Mouse (Mus musculus) urinary bladder, postnatal 10 days (tissue): Measurements from ENCODE around the gene Gm21119.
"Not testable (repeated sequence)": the region's sequence is repeated elsewhere in the genome, so short reads cannot be mapped to it uniquely, and the experiment has no call there.

ENCODE experiments used
- DNase-seq: peaks from one replicate; pipeline ENCODE4 v3.0.0; 2022; ENCODE audit warnings: low spot score

Gm21119 gene

GRCm38 (mm10) chr8:20614619-20615018 is at the start of gene Gm21119:
Gene Gm21119, plus strand, starts transcription at chr8:20614919.
- not testable (repeated sequence) for DNase-seq

- not testable (repeated sequence) for DNase-seq
Measured at GRCm38 (mm10) chr8:20566753-20567152, 48.0 kb upstream of the Gm21119 start.

- not testable (repeated sequence) for DNase-seq
Measured at GRCm38 (mm10) chr8:20581081-20581480, 33.6 kb upstream of the Gm21119 start.

DNA sequence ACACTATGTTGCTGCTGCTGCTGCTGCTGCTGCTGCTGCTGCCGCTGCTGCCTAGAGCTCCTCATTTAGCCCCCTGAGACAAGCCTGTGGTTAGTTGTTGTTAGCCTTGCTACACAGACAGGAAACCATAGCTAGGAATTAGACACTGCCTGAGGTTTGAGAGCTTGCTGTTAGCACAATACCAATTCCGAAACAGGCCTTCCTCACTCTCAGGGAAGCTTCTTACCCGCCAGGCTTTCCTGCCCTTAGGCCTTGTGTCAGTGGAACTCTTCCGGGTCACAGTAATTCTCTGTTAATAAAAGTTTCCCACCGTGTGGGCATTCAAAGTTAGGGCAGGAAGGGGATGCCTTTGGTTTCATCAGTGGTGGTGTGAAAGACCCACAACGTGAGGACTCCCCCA is 31.9 kb upstream of the Gm21119 start:
- DNase-seq, result not testable (repeated sequence)

DNA sequence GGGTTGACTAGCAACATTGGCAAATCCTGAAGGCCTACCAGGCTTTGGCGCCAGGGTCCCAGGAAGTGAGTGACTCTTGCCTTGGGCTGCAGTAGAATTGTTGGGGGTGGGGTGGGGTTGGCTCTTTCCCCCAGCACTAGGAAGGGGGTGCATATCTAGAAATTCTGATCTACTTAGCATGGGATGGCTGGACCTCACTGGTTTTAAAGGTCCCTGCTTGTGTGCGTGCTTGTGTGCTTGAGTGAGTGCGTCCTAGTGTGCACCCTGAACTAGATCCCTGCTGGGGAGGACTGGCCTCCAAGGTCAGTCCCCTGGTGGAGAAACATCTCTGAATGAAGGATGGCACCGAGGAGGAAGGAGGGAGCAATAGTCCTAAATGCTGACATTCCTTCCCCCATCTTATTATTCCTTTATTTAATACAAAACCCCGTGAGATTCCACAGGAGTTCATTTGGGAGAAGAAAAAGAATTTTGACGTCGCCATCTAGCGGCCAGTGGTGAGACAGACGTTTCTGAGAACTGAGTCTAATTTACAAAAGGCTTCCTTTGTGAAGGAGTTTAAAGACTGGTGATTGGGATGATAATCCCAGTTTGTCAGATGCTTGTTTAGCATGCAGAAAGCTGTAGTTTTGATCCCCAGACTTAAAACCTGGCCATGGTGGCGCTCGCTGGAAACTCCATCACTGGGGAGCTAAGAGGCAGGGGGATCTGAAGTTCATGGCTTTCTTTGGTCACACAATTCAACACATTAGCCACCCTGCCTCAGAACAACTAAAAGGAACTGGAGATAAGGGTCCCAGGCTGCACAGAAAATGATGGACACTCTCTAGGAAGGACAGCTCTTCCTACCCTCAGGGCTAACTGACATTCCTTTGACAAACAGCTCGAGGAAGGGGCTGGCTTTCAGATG is 26.2 kb upstream of the Gm21119 start:
- DNase-seq, result not testable (repeated sequence)

DNA sequence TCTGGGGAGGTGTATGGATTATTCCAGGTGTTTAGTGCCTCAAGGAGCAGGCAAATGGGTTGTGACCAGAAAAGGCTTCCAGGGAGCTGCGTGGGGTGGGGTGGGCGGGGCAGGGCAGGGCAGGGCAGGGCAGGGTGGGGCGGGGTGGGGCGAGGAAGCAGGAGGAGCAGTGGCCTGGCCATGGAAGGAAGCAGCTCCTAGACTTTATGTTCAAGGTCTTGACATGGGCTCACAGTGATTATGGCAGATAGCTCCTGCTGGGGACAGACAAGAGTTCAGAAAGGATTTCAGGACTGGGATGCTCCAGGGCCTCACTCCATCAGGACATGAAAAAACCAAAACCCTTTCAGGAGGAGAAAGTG is 25.6 kb upstream of the Gm21119 start:
- not testable (repeated sequence) for DNase-seq

DNA sequence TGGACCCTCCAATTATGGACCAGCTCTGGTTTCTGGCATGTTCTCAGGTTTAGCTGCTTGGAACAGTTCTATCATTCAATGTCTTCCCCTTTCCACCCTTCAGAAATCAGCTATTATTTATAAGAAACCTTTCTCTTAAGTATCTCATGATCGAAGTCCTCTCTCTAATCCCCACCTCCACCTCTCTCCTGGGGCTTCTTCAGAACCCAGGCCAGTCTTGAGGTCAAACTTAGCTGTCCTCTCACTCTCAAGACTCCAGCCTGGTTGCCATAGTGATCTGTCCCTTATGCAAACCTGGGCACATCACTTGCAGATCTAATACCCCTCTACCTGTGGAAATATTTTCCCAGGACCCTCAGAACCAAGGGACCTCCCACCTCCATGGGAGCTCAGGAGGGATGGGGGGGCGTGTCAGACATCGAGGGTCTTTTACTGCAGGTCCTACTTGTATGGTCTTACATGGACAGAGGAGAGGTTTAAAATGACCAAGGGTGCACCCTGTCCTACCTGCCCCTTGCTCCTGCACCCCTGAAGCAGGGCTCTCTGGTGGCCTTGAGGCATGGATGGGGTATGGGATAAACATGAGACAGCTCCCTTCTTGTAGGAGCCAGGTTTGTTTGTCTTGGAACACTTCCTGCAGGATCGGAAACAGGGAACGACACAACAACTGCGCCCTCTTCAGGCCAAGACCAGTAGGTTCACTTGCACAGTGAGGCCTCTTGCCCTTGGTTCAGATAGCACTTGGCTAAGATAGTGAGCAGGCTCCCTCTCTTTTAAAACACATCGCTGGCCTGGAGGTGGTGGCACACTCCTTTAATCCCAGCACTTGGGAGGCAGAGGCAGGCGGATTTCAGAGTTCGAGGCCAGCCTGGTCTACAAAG is 24.4 kb upstream of the Gm21119 start:
- DNase-seq, result peak; percentile 43

DNA sequence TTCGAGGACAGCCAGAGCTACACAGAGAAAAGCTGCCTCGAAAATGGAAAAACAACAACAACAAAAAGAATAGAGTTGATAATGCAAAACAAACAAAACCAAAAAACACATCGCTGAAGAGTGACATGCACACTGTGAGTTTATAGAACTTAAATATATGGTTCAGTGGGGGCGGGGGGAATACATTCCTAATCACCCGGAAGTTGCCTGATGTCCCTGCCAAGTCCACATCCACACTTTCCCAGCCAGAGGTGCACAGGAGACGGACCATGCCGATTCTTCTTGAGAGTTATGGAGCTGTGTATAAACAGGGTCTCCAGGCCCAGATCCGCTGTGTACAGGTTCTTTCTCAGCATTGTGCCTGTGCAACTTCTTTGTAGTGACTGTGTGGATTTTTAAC is 23.7 kb upstream of the Gm21119 start:
- not testable (repeated sequence) for DNase-seq

DNA sequence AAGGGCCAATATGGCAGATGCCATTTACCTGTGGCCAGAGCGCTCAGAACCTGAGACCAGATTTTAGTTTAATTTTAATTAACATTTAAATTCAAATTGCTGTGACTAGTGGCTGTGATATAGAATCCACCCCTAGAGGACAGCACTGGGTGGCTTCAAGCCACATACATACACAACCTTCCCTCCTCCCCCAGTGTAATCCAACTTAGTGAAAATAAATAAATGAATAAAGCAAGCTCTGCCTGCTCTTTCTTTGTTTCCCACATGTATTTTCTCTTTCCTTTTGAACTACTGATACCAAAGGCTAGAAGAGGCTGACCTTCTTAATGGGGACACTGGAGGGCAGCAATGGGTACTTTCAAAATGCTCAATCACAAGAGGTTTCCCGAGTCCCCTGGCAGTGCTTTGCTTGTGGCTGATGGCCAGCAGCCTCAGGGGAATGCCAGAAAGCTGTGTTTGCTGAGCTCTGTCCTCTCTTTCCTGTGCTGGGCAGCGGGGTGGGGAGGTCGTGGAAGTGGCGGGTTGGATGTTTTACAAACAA is 21.9 kb upstream of the Gm21119 start:
- not testable (repeated sequence) for DNase-seq

DNA sequence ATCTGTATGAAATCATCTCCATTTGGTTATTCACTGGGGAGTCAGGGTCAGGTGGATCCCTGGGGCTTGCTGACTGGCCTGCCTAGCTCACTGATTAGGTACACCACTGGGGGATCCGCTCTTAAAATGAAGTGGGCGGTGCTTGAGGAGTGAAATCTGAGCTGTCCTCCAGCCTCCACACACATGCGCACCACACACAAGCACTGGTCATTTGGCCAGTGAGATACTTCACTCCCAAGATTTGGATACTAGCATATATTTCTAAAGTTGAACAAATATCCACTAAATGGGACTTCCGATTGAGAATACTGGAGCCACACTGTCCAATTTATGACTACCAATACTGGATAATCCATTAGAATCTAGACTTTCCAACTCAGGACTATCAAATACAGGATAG is 20.9 kb upstream of the Gm21119 start:
- DNase-seq, result peak; percentile 80

DNA sequence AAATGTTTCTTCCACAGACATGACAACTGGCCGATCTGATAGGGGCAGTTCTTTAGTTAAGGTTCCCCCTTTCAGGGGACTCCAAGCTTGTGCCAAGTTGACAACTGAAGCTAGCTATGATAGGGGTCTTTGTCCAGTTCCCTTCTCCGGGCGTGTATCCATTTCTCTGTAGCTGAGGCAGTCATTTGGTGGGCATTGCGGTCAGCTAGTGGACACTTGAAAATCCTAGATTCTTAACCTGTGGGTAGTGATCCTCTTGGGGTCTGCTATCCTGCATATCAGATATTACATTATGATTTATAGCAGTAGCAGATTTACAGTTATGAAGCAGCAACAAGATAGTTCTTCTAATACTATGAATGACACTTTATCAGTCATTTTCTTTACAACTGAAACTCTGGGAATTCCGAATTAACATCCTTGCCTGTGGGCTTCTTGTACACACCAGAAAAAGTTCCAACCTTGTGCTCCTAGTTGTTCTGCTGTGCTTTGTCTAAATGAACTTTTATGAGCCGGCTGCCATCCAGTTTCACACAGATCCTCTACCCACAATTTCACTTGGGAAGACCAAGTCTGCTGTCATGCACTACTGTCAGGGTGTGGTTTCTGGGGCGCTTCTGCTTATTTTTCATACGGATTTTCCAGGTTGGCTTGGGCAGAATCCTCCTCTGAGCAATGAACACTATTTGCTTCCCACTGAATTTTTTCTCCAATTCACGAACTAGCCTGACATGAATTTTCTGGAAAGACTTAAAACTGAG is 18.5 kb upstream of the Gm21119 start:
- not testable (repeated sequence) for DNase-seq

DNA sequence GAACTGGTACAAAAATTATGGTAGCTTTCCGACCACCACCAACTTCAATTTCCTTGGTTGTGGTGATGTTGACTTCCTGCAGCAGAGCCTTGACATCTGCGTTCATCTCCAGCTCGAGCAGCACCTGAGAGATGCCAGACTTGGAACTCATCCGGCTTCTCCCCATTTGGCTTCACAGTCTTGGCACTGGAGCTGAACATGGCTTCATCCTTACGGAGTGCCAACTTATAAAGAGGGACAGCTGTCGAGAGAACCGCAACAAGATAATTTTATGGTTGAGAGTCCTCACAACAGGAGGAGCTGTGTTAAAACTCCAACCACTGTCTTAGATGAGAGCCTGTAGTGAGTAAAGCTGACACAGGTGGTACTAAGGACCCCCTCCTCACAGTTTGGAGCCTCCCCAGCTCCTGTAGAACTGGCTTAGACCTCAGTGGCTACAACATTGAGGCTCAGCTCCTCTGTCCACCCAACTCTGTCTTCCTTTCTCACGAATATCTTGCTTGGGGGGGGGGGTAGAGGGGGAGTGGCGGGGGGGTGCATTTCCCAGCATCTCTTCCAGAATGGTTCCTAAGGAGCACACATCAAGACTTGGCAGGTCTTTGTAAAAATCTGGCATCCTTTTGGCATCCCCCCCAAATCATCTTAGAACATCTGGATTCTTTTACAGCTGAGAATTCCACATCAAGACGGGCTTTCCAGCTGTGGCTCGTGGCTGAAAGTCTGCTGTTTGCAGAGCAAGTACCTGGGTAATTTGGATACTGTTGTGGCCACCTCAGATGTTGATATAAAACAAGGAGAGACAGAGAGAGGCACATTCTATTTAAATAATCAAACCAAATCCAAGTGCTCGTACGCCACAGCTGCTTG is 17.6 kb upstream of the Gm21119 start:
- peak; percentile 90 for DNase-seq

DNA sequence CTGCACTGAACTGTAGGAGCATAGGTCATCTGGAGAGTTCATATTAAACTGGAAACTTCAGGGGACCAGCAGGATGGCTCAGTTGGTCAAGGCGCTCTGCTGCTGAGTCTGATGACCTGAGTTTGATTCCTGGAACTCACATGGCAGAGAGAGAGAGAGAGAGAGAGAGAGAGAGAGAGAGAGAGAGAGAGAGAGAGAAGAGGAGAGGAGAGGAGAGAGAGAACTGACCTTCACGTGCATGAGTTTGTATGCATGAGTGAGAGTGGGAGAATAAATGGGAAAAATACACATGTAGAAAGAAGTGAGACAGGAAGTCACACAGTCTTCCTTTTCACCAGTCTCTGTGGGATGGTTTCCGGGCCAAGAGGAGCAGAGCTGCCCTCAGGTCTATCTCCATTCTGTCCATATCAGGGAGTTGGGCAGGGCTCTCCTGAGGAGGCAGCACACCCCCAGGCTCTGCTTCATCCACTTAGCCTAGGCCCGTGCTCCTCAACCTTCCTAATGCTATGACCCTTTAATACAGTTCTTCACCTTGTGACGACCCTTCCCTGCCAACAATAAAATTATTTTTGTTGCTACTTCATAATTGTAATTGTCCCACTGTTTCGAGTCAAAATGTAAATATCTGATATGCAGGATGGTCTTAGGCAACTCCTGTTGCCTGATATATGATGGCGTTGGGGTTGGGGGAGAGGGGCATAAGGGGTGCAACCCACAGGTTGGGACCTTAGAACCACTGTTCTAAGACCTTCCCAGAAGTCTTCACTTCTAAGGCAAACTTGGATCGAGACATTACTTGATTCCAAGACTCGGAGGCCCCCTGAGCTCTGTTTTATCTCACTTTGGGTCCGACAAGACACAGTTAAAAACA is 16.2 kb upstream of the Gm21119 start:
- DNase-seq, result not testable (repeated sequence)

DNA sequence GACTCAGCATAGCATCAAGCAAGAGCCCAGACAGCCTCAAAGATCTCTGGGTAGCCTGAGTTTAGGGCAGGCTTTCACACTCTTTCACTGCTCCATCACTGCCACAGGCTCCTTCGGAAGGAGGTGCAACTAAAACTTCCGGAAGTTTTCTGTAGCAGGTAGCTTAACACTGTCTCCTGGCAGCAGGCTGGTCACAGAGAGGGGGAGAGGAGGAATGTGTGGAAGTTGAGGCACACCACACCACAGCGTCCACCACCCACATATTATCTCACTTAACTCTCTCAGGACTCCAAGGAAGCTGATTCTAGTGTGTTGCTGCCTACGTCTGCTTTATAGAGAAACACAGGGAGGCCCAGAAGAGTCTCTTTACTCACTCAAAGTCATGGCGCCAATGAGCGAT is 15.4 kb upstream of the Gm21119 start:
- DNase-seq, result not testable (repeated sequence)

GRCm38 (mm10) chr8:20610856-20611255 is 3.9 kb upstream of the Gm21119 start:
- DNase-seq, result not testable (repeated sequence)

DNA sequence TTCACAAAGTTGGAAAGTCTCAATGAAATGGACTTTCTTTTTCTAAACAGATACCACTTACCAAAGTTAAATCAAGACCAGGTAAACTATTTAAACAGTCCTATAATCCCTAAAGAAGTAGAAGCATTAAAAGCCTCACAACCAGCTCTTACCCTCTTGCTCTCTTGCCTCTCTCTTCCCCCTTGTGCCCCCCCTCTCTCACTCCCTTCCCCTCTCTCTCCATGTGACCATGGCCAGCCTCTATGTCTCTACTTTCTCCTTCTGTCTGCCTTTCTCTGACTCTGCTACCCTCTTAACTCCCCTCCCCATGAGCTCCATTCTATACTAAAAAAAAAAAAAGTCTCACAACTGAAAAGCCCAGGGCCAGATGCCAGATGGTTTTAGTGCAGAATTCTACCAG is 2.0 kb upstream of the Gm21119 start:
- DNase-seq, result not testable (repeated sequence)

- not testable (repeated sequence) for DNase-seq
Measured at GRCm38 (mm10) chr8:20630766-20631165, 16.0 kb downstream of the Gm21119 start.

- not testable (repeated sequence) for DNase-seq
Measured at GRCm38 (mm10) chr8:20637931-20638330, 23.2 kb downstream of the Gm21119 start.

DNA sequence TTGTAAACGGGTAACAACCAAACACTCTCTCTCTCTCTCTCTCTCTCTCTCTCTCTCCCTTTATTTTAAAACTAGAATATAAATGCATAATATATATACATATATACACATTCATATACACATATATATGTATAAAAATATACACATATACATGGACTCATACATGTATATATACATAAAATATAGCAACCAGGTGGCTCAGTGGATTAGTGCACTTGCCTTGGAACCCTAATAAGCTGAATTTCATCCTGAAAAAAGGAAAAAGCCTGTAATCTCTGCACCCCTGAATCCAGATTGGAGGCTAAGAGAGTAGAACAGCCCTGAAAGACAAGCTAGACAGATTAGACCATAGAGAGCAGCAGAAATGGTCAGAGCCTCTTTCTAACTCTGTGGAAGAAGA is 28.8 kb downstream of the Gm21119 start:
- peak; percentile 8 for DNase-seq

GRCm38 (mm10) chr8:20652976-20653375 is 38.3 kb downstream of the Gm21119 start:
- DNase-seq, result peak; percentile 51
